Mouse (Mus musculus) frontal cortex, postnatal 14 days (tissue): ENCODE data around the gene Hcls1.

ENCODE experiments used
- DNase-seq, 2 experiments: peaks; one replicate each; pipeline ENCODE4 v3.0.0; 2022; ENCODE audit warnings: low spot score in 2 of 2

Gene Hcls1

GRCm38 (mm10) chr16:36930231-36931136 lies 4.3 kb upstream of the Hcls1 start:
- no peak for DNase-seq

GRCm38 (mm10) chr16:36931381-36931780 lies 3.4 kb upstream of the Hcls1 start:
- no peak for DNase-seq

- DNase-seq, result no peak
Observed at GRCm38 (mm10) chr16:36931976-36932375, 2.8 kb upstream of the Hcls1 start.

GRCm38 (mm10) chr16:36932546-36932945 lies 2.2 kb upstream of the Hcls1 start:
- no peak for DNase-seq

GRCm38 (mm10) chr16:36934131-36934840 lies 497 bp upstream of the Hcls1 start:
- no peak for DNase-seq

GRCm38 (mm10) chr16:36935814-36936213 lies 1.0 kb downstream of the Hcls1 start:
- no peak for DNase-seq

GRCm38 (mm10) chr16:36941137-36941727 lies 6.4 kb downstream of the Hcls1 start:
- no peak for DNase-seq

GRCm38 (mm10) chr16:36941895-36942294 lies 7.1 kb downstream of the Hcls1 start:
- DNase-seq, result no peak

GRCm38 (mm10) chr16:36943591-36943990 lies 8.8 kb downstream of the Hcls1 start:
- DNase-seq, result no peak

- DNase-seq, result no peak
Observed at GRCm38 (mm10) chr16:36944895-36945424, 10.2 kb downstream of the Hcls1 start.

GRCm38 (mm10) chr16:36946459-36947159 lies 11.8 kb downstream of the Hcls1 start:
- DNase-seq, result no peak

GRCm38 (mm10) chr16:36947646-36948197 lies 12.9 kb downstream of the Hcls1 start:
- no peak for DNase-seq

GRCm38 (mm10) chr16:36949614-36950336 lies 15.0 kb downstream of the Hcls1 start:
- DNase-seq, result no peak

- no peak for DNase-seq
Observed at GRCm38 (mm10) chr16:36951029-36951428, 16.2 kb downstream of the Hcls1 start.

GRCm38 (mm10) chr16:36955106-36955505 lies 20.3 kb downstream of the Hcls1 start:
- DNase-seq, result no peak

GRCm38 (mm10) chr16:36963415-36963814 lies 28.6 kb downstream of the Hcls1 start:
- no peak for DNase-seq

GRCm38 (mm10) chr16:36979127-36979526 lies 44.3 kb downstream of the Hcls1 start:
- DNase-seq, result no peak

- DNase-seq, result no peak
Observed at GRCm38 (mm10) chr16:36983796-36984195, 49.0 kb downstream of the Hcls1 start.

GRCm38 (mm10) chr16:36985636-36986042 lies 50.9 kb downstream of the Hcls1 start:
- no peak for DNase-seq

GRCm38 (mm10) chr16:36987399-36987798 lies 52.6 kb downstream of the Hcls1 start:
- DNase-seq, result no peak

GRCm38 (mm10) chr16:36988066-36988465 lies 53.3 kb downstream of the Hcls1 start:
- DNase-seq, result no peak
